Mouse (Mus musculus) MEL (cell line): ENCODE data around the gene Col4a1. TPM values are rescaled to one million over a fixed set of nuclear protein-coding genes. Genes with fewer than 3 reads are reported as not detected.

Experiments
- DNase-seq: peaks from one replicate; pipeline ENCODE4 v3.0.0; 2011; ENCODE audit warnings: low read depth, low spot score
- H3K27ac ChIP-seq: 2 replicates; pipeline ENCODE4 v1.5.1; 2012; ENCODE audit warnings: low read depth, mild to moderate bottlenecking, control low read depth, low read length, moderate library complexity; ENCODE audit not compliant: control insufficient read depth
- H3K27me3 ChIP-seq, 2 experiments: fragments of 150-350 bp in 1 of 2; sonication (generic) in 1 of 2; 2 replicates each; pipeline ENCODE4 v1.6.1; 2012; ENCODE audit warnings: low read length in 2 of 2, mild to moderate bottlenecking in 2 of 2, improper control_type of control experiment in 1 of 2, moderate library complexity in 1 of 2; ENCODE audit not compliant: insufficient read depth in 2 of 2, control insufficient read depth in 1 of 2
- H3K36me3 ChIP-seq, 2 experiments: 2 replicates each; pipeline ENCODE4 v1.6.1; 2012 to 2014; ENCODE audit warnings: low read length in 2 of 2, improper control_type of control experiment in 1 of 2, inconsistent platforms in 1 of 2, mild to moderate bottlenecking in 1 of 2; ENCODE audit not compliant: insufficient read depth in 2 of 2, control insufficient read depth in 1 of 2
- H3K4me1 ChIP-seq, 2 experiments: fragments of 150-350 bp in 1 of 2; sonication (generic) in 1 of 2; 2 replicates each; pipeline ENCODE4 v1.6.1; 2012; ENCODE audit warnings: low read length in 2 of 2, improper control_type of control experiment in 1 of 2, mild to moderate bottlenecking in 1 of 2; ENCODE audit not compliant: insufficient read depth in 2 of 2, control insufficient read depth in 1 of 2
- H3K4me3 ChIP-seq, 2 experiments: fragments of 150-350 bp in 1 of 2; sonication (generic) in 1 of 2; 2 replicates each; pipeline ENCODE4 v1.5.1; 2012; ENCODE audit warnings: low read depth in 2 of 2, low read length in 2 of 2, mild to moderate bottlenecking in 2 of 2, moderate library complexity in 2 of 2, control low read depth in 1 of 2, improper control_type of control experiment in 1 of 2; ENCODE audit not compliant: control insufficient read depth in 1 of 2, insufficient read depth in 1 of 2
- H3K79me2 ChIP-seq: 2 replicates; pipeline ENCODE4 v1.6.1; 2012; ENCODE audit warnings: mild to moderate bottlenecking, low read length, moderate library complexity; ENCODE audit not compliant: control insufficient read depth, poor library complexity, insufficient read depth
- H3K9ac ChIP-seq: 2 replicates; pipeline ENCODE4 v1.6.1; 2012; ENCODE audit warnings: low read depth, mild to moderate bottlenecking, control low read depth, low read length, moderate library complexity; ENCODE audit not compliant: control insufficient read depth, poor library complexity, severe bottlenecking
- H3K9me3 ChIP-seq: fragments of 150-350 bp; sonication (generic); replicated peaks from 2 replicates; pipeline ENCODE4 v1.6.1; 2012; ENCODE audit warnings: mild to moderate bottlenecking, low read length, improper control_type of control experiment, moderate library complexity; ENCODE audit not compliant: insufficient read depth
- CTCF ChIP-seq, 3 experiments: IDR thresholded peaks in 2 of 3; conservative IDR thresholded peaks in 1 of 3; 2 replicates each; pipeline ENCODE4 v1.5.1; 2011 to 2012; ENCODE audit warnings: low read length in 3 of 3, low read depth in 2 of 3, mild to moderate bottlenecking in 2 of 3, improper control_type of control experiment in 1 of 3, inconsistent platforms in 1 of 3, mixed read lengths in 1 of 3, moderate library complexity in 1 of 3; ENCODE audit not compliant: control insufficient read depth in 1 of 3, insufficient read depth in 1 of 3, poor library complexity in 1 of 3, severe bottlenecking in 1 of 3
- E2F4 ChIP-seq: IDR thresholded peaks from 2 replicates; pipeline ENCODE4 v1.6.1; 2011; ENCODE audit warnings: low read depth, low read length, improper control_type of control experiment, borderline replicate concordance
- EP300 ChIP-seq, 2 experiments: IDR thresholded peaks; 2 replicates each; pipeline ENCODE4 v1.6.1; 2011; ENCODE audit warnings: improper control_type of control experiment in 2 of 2, low read length in 2 of 2, low read depth in 1 of 2, mild to moderate bottlenecking in 1 of 2
- ETS1 ChIP-seq: IDR thresholded peaks from 2 replicates; pipeline ENCODE4 v1.6.1; 2012; ENCODE audit warnings: low read depth, mild to moderate bottlenecking, inconsistent platforms, low read length, improper control_type of control experiment, moderate library complexity
- GABPA ChIP-seq: IDR thresholded peaks from 2 replicates; pipeline ENCODE4 v1.6.1; 2012; ENCODE audit warnings: low read depth, mild to moderate bottlenecking, inconsistent platforms, low read length, improper control_type of control experiment, moderate library complexity
- JUND ChIP-seq: IDR thresholded peaks from 2 replicates; pipeline ENCODE4 v1.6.1; 2011; ENCODE audit warnings: low read depth, mild to moderate bottlenecking, improper control_type of control experiment, low read length
- MXI1 ChIP-seq: IDR thresholded peaks from 2 replicates; pipeline ENCODE4 v1.6.1; 2011; ENCODE audit warnings: mild to moderate bottlenecking, low read depth, low read length, improper control_type of control experiment
- MYB ChIP-seq: IDR thresholded peaks from 2 replicates; pipeline ENCODE4 v1.6.1; 2011; ENCODE audit warnings: mild to moderate bottlenecking, low read depth, low read length, improper control_type of control experiment
- MYC ChIP-seq: IDR thresholded peaks from 2 replicates; pipeline ENCODE4 v1.6.1; 2011; ENCODE audit warnings: low read depth, mild to moderate bottlenecking, low read length, improper control_type of control experiment, moderate library complexity
- NELFE ChIP-seq: IDR thresholded peaks from 2 replicates; pipeline ENCODE4 v1.6.1; 2011; ENCODE audit warnings: low read depth, low read length, improper control_type of control experiment
- POLR2A ChIP-seq, 2 experiments: IDR thresholded peaks; 2 replicates each; pipeline ENCODE4 v1.6.1; 2011 to 2012; ENCODE audit warnings: low read length in 2 of 2, mild to moderate bottlenecking in 2 of 2, control low read depth in 1 of 2, improper control_type of control experiment in 1 of 2, low read depth in 1 of 2, moderate library complexity in 1 of 2; ENCODE audit not compliant: control insufficient read depth in 1 of 2, insufficient read depth in 1 of 2, poor library complexity in 1 of 2
- POLR2AphosphoS2 ChIP-seq: IDR thresholded peaks from 2 replicates; pipeline ENCODE4 v1.6.1; 2011; ENCODE audit warnings: low read length, improper control_type of control experiment
- RAD21 ChIP-seq: IDR thresholded peaks from 2 replicates; pipeline ENCODE4 v1.6.1; 2011; ENCODE audit warnings: mild to moderate bottlenecking, low read depth, low read length, improper control_type of control experiment
- RCOR1 ChIP-seq: IDR thresholded peaks from 2 replicates; pipeline ENCODE4 v1.6.1; 2012; ENCODE audit warnings: low read depth, mild to moderate bottlenecking, inconsistent platforms, low read length, improper control_type of control experiment
- SMC3 ChIP-seq: IDR thresholded peaks from 2 replicates; pipeline ENCODE4 v1.6.1; 2011; ENCODE audit warnings: low read depth, low read length, improper control_type of control experiment
- TCF12 ChIP-seq: IDR thresholded peaks from 2 replicates; pipeline ENCODE4 v1.6.1; 2014; ENCODE audit warnings: low read depth, mild to moderate bottlenecking, inconsistent platforms, low read length, improper control_type of control experiment, moderate library complexity
- ZC3H11A ChIP-seq: IDR thresholded peaks from 2 replicates; pipeline ENCODE4 v1.6.1; 2012; ENCODE audit warnings: low read depth, mild to moderate bottlenecking, inconsistent platforms, low read length, improper control_type of control experiment
- ZKSCAN1 ChIP-seq: IDR thresholded peaks from 2 replicates; pipeline ENCODE4 v1.6.1; 2012; ENCODE audit warnings: low read depth, mild to moderate bottlenecking, inconsistent platforms, low read length, improper control_type of control experiment, moderate library complexity
- ZNF384 ChIP-seq: IDR thresholded peaks from 2 replicates; pipeline ENCODE4 v1.6.1; 2012; ENCODE audit warnings: low read depth, mild to moderate bottlenecking, inconsistent platforms, low read length, improper control_type of control experiment
- polyA plus RNA-seq, 2 experiments: library from polyadenylated mRNA; stranded (reverse) in 1 of 2; unstranded in 1 of 2; fragments of >175 nt in 1 of 2; fragments of >200 nt in 1 of 2; gene quantifications; 2 replicates each; pipeline versions ENCODE4 v1.2.1 to v1.2.4; 2012; ENCODE audit warnings: low replicate concordance in 2 of 2, low read depth in 1 of 2; ENCODE audit not compliant: insufficient read length in 2 of 2, insufficient read depth in 1 of 2, missing spikeins in 1 of 2
- total RNA-seq: library from RNA; depleted of rRNA; stranded (reverse); fragments of 300-350 nt; gene quantifications from 2 replicates; pipeline ENCODE4 v1.2.3, GENCODE M21; 2012

The Col4a1 gene
- total and polyA plus RNA-seq, 3 experiments = 0.31 TPM; not detected in 2

DNA sequence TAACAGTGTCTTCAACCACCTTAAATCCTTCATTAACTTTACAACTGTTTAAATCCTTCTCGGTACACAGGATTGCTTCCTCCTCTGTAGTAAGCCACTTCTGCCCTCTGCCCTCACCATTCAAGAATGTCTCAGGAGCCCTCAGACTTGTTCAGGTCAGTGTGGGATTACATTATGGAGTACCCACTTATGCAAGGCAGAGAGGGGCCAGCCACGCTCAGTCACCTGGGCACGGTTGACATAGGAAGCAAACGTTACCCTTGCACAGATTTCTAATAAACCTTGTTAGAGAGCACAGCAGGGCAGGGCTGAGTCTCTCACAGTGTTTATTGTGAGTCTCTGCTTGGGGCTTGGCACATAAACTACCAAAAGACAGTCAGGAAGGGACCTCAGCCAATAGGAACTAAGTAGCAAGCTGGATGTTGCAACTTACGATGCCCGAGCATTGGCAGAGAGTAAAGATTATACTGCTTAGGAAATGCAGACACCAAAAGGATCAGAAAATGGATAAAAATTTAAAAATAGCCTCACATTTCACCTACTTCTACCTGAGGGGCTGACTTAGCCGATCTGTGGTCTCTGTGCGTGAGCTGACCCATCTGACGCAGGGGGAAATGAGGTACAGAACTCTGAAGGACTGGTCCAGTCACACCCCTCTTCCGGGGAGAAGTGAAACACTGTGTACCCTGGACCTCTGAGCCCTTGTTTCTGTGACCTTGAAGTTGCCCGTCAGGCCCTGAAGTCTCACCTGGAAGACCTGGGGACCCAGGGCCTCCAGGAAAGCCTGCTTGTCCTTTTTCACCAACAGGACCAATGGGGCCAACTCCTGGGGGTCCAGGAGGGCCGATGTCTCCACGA, 86.8 kb downstream of the Col4a1 start:
- no peak overlapping the region for H3K4me3 ChIP-seq
- TF ChIP-seq NELFE (no peak), TCF12 (no peak), POLR2AphosphoS2 (no peak), RCOR1 (no peak), ETS1 (no peak), CTCF (IDR thresholded peaks at IDR 0.05 in 2 of 3, conservative IDR thresholded peaks at IDR 0.05 in 1 of 3; ENCODE audit: control insufficient read depth in 1 of 3, insufficient read depth in 1 of 3, low read depth in 2 of 3, low read length in 3 of 3, poor library complexity in 1 of 3, severe bottlenecking in 1 of 3) (no peak), JUND (no peak), MYC (no peak), E2F4 (no peak), ZNF384 (no peak)
- no peaks in the 10 kb centered on the region for H3K79me2 ChIP-seq
- H3K4me1 ChIP-seq = no peaks in the 10 kb centered on the region
- DNase-seq = no peak
- H3K9ac ChIP-seq = no peak overlapping the region
- no peaks in the 10 kb centered on the region for H3K9me3 ChIP-seq
- H3K27me3 ChIP-seq = no peaks in the 10 kb centered on the region
- no peaks in the 10 kb centered on the region for H3K36me3 ChIP-seq
- no peak overlapping the region for H3K27ac ChIP-seq

DNA sequence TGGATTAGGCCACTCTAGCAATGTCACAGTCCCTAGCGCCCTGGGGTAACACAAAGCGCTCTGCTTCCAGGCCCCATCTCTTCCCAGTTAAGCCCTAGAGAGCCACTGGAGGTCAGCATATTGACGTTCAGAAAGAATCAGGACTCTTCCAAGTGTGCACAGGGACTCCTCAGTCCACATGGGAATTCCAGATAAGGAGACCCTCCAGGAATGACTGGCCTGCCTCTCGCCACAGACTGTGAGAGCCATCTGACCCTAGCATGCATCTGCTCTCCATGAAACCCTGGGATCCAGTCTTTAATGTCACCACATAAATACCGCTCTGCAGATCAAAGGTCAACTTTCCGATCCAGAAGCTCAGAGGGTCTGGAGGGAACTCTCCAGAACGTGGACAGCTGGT, 88.4 kb downstream of the Col4a1 start:
- TF ChIP-seq GABPA = no peak
- TF ChIP-seq MYB = no peak
- TF ChIP-seq RAD21 = no peak
- TF ChIP-seq MXI1 = no peak
- no peak for TF ChIP-seq CTCF (IDR thresholded peaks at IDR 0.05 in 2 of 3, conservative IDR thresholded peaks at IDR 0.05 in 1 of 3; ENCODE audit: control insufficient read depth in 1 of 3, insufficient read depth in 1 of 3, low read depth in 2 of 3, low read length in 3 of 3, poor library complexity in 1 of 3, severe bottlenecking in 1 of 3)
- TF ChIP-seq ZC3H11A = no peak
- no peak for TF ChIP-seq EP300 (IDR thresholded peaks at IDR 0.05; ENCODE audit: low read depth in 1 of 2, low read length in 2 of 2)
- no peak for TF ChIP-seq POLR2A (IDR thresholded peaks at IDR 0.05; ENCODE audit: control insufficient read depth in 1 of 2, insufficient read depth in 1 of 2, low read depth in 1 of 2, low read length in 2 of 2, poor library complexity in 1 of 2)
- no peak for TF ChIP-seq SMC3
- TF ChIP-seq JUND = no peak
- no peak for TF ChIP-seq NELFE
- TF ChIP-seq RCOR1 = no peak
- no peak for TF ChIP-seq ZKSCAN1
- TF ChIP-seq, all 39 proteins: peak for 0
- H3K27me3 ChIP-seq = no peaks in the 10 kb centered on the region

More for the DNA sequence above, 88.4 kb downstream of the Col4a1 start:
- no peaks in the 10 kb centered on the region for H3K79me2 ChIP-seq
- H3K4me1 ChIP-seq = no peaks in the 10 kb centered on the region
- no peak overlapping the region for H3K9ac ChIP-seq
- H3K27ac ChIP-seq = no peak overlapping the region
- DNase-seq = no peak
- H3K9me3 ChIP-seq = no peaks in the 10 kb centered on the region
- H3K36me3 ChIP-seq = no peaks in the 10 kb centered on the region
- no peak overlapping the region for H3K4me3 ChIP-seq
